Mouse (Mus musculus): Measurements from ENCODE around the gene Parp2.

DNA sequence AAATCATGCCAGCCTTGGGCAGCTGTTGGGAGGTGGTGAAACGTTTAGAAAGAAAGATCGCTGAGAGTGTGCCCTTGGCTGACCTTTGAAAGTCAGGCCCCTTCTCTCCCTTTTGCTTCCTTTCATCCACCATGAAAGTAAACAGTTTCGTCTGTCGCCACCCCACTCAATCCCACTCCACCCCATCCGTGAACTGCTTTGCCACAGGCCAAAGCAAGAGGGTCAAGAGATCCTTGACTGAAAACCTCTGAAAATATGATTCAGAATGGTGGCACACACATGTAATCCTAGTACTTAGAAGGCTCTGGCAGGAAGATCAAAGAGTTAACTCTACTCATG lies 63.1 kb downstream of the Parp2 start:
- no peak for TF ChIP-seq FLI1 (IDR thresholded peaks at IDR 0.05; ENCODE audit: low read length)
- TF ChIP-seq GATA1 (IDR thresholded peaks at IDR 0.05; ENCODE audit: borderline replicate concordance, low read length): no peak

All from megakaryocyte, embryonic 14.5 days (primary cell).